Mouse (Mus musculus): ENCODE measurements around the gene Necap2. TPM values are rescaled to one million over a fixed set of nuclear protein-coding genes. Genes with fewer than 3 reads are reported as not detected.

Necap2 gene
- polyA plus RNA-seq, 1 experiment from 2014 or later = 110 TPM

GRCm38 (mm10) chr4:141078510-141079137, 467 bp upstream of the Necap2 start:
- Histone ChIP-seq H3K27me3 (replicated peaks; ENCODE audit: insufficient read depth, low read length) (no peaks in the 10 kb centered on the region), H3K9me3 (ENCODE audit: low read length) (no peaks in the 10 kb centered on the region), H3K4me1 (ENCODE audit: insufficient read depth, low read depth, low read length) (peaks cover 8% of the 10 kb centered on the region; the same call in 1 of the 2 replicates), H3K4me3 (ENCODE audit: low read depth, low read length) (no peak overlapping the region), H3K9ac (replicated peaks; ENCODE audit: low read depth) (no peak overlapping the region), H3K36me3 (ENCODE audit: insufficient read depth, low read length) (no peaks in the 10 kb centered on the region), H3K4me2 (replicated peaks; ENCODE audit: low read depth, low read length) (no peak overlapping the region), H3K27ac (ENCODE audit: low read length) (no peak overlapping the region)
- WGBS = 69% methylated on average over 18 of the region's 18 CpGs
- no peak for DNase-seq (ENCODE audit: low spot score)
- TF ChIP-seq EP300 (IDR thresholded peaks at IDR 0.05) (no peak; the same call in 1 of the 2 replicates), CTCF (IDR thresholded peaks at IDR 0.05) (no peak)
- no peak for ATAC-seq

DNA sequence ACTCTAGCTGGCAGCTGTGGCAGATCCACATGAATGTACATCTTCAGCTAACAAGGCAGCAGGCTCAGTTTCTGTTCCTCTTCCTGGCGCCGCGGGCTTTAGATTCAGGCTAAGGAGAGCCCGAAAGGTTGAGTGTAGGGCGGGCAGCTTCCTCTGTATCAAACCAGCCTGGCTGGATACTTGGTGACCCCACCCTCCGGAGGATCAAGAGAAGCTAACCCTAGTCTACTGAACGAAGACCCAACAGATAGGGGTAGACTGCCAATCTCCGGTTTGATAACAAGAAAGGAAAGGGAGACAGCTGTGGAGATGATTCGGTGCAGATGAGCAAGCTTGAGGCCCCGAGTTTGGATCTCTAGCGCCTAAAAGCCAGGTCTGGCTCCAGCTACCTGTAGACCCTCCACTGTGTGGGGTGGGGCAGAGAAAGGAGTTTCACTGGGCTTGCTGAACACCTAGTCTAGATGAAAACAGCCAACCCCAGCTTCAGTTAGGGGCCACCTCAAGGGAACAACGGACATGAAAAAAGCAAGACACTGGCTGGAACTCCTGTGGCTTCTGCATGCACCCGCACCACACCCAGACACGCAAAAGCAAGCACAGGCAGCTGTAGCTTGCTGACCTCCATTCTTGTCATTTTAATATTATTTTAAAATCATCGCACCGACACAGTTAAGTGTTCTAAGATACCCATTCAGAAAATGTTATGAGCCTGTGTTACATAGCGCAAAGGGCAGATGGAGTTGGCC, 1.2 kb downstream of the Necap2 start:
- H3K4me1 ChIP-seq (ENCODE audit: insufficient read depth, low read depth, low read length) = peaks cover 8% of the 10 kb centered on the region; the same call in 1 of the 2 replicates
- peak overlapping the region; percentile 94 for H3K4me2 ChIP-seq (replicated peaks; ENCODE audit: low read depth, low read length)
- 0 out of 2 replicates have a peak overlapping the region, but pooled peaks have one; percentile 20 for H3K27ac ChIP-seq (ENCODE audit: low read length)
- no peaks in the 10 kb centered on the region for H3K27me3 ChIP-seq (replicated peaks; ENCODE audit: insufficient read depth, low read length)
- WGBS = 70% methylated on average over 17 of the region's 17 CpGs
- TF ChIP-seq EP300 (IDR thresholded peaks at IDR 0.05) (no peak), CTCF (IDR thresholded peaks at IDR 0.05) (no peak)
- peak overlapping the region; percentile 89 for H3K4me3 ChIP-seq (ENCODE audit: low read depth, low read length)
- no peak for ATAC-seq
- no peaks in the 10 kb centered on the region for H3K9me3 ChIP-seq (ENCODE audit: low read length)
- H3K36me3 ChIP-seq (ENCODE audit: insufficient read depth, low read length) = 0 out of 2 replicates have a peak, but pooled peaks cover 5% of the 10 kb centered on the region
- H3K9ac ChIP-seq (replicated peaks; ENCODE audit: low read depth) = 0 out of 2 replicates have a peak overlapping the region, but pooled peaks have one; percentile 12
- DNase-seq (ENCODE audit: low spot score) = no peak

GRCm38 (mm10) chr4:141074109-141074508, 4.0 kb downstream of the Necap2 start:
- peaks cover 17% of the 10 kb centered on the region; the same call in 1 of the 2 replicates for H3K36me3 ChIP-seq (ENCODE audit: insufficient read depth, low read length)
- H3K4me2 ChIP-seq (replicated peaks; ENCODE audit: low read depth, low read length) = no peak overlapping the region
- no peaks in the 10 kb centered on the region for H3K27me3 ChIP-seq (replicated peaks; ENCODE audit: insufficient read depth, low read length)
- DNase-seq (ENCODE audit: low spot score) (no peak), ATAC-seq (no peak)
- no peak overlapping the region for H3K4me3 ChIP-seq (ENCODE audit: low read depth, low read length)
- H3K4me1 ChIP-seq (ENCODE audit: insufficient read depth, low read depth, low read length) = peaks cover 8% of the 10 kb centered on the region; the same call in 1 of the 2 replicates
- 82% methylated on average over 4 of the region's 4 CpGs for WGBS
- H3K9ac ChIP-seq (replicated peaks; ENCODE audit: low read depth) = no peak overlapping the region
- H3K9me3 ChIP-seq (ENCODE audit: low read length) = no peaks in the 10 kb centered on the region
- no peak for TF ChIP-seq CTCF (IDR thresholded peaks at IDR 0.05)
- peak overlapping the region; percentile 14; the same call in 1 of the 2 replicates for H3K27ac ChIP-seq (ENCODE audit: low read length)

DNA sequence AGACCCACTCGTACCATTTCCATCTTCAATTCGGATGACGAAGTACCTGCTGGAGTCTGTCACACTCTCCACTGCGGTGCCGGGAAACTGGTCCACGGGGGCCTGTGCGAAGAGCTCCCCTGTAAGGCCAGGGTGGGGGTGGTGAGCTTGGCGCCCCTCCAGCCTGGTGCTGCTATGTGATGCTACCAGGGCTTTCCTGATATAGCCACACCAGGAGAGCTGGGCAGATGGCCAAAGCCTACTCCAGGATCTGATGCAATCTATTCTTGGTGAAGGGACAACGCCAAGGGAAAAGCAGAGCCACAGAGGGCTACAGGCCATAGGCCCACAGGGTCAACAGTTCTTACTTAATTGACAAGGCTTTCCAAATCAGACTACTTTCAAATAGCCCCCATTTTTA, 4.5 kb downstream of the Necap2 start:
- H3K9ac ChIP-seq (replicated peaks; ENCODE audit: low read depth) = no peak overlapping the region
- no peaks in the 10 kb centered on the region for H3K27me3 ChIP-seq (replicated peaks; ENCODE audit: insufficient read depth, low read length)
- H3K4me3 ChIP-seq (ENCODE audit: low read depth, low read length) = no peak overlapping the region
- WGBS = 44% methylated on average over 9 of the region's 9 CpGs
- TF ChIP-seq CTCF (IDR thresholded peaks at IDR 0.05) (no peak), EP300 (IDR thresholded peaks at IDR 0.05) (no peak)
- DNase-seq (ENCODE audit: low spot score) (peak; percentile 61), ATAC-seq (no peak)
- H3K36me3 ChIP-seq (ENCODE audit: insufficient read depth, low read length) = peaks cover 22% of the 10 kb centered on the region; the same call in 1 of the 2 replicates
- H3K27ac ChIP-seq (ENCODE audit: low read length) = peak overlapping the region; percentile 14; the same call in 1 of the 2 replicates
- H3K4me2 ChIP-seq (replicated peaks; ENCODE audit: low read depth, low read length) = no peak overlapping the region
- peaks cover 8% of the 10 kb centered on the region; the same call in 1 of the 2 replicates for H3K4me1 ChIP-seq (ENCODE audit: insufficient read depth, low read depth, low read length)
- H3K9me3 ChIP-seq (ENCODE audit: low read length) = no peaks in the 10 kb centered on the region

- no peak overlapping the region for H3K4me2 ChIP-seq (replicated peaks; ENCODE audit: low read depth, low read length)
- H3K9ac ChIP-seq (replicated peaks; ENCODE audit: low read depth) = no peak overlapping the region
- H3K9me3 ChIP-seq (ENCODE audit: low read length) = no peaks in the 10 kb centered on the region
- no peaks in the 10 kb centered on the region for H3K27me3 ChIP-seq (replicated peaks; ENCODE audit: insufficient read depth, low read length)
- no peak overlapping the region for H3K4me3 ChIP-seq (ENCODE audit: low read depth, low read length)
- H3K4me1 ChIP-seq (ENCODE audit: insufficient read depth, low read depth, low read length) = peaks cover 8% of the 10 kb centered on the region; the same call in 1 of the 2 replicates
- no peak for DNase-seq (ENCODE audit: low spot score)
- TF ChIP-seq CTCF (IDR thresholded peaks at IDR 0.05) = no peak
- H3K36me3 ChIP-seq (ENCODE audit: insufficient read depth, low read length) = peaks cover 32% of the 10 kb centered on the region; the same call in 1 of the 2 replicates
- H3K27ac ChIP-seq (ENCODE audit: low read length) = no peak overlapping the region
- 82% methylated on average over 11 of the region's 11 CpGs for WGBS
- no peak for ATAC-seq
Measured at GRCm38 (mm10) chr4:141072502-141072901, 5.7 kb downstream of the Necap2 start.

GRCm38 (mm10) chr4:141069731-141070130, 8.4 kb downstream of the Necap2 start:
- peak; percentile 88 for DNase-seq (ENCODE audit: low spot score)
- H3K9ac ChIP-seq (replicated peaks; ENCODE audit: low read depth) = no peak overlapping the region
- no peaks in the 10 kb centered on the region for H3K4me1 ChIP-seq (ENCODE audit: insufficient read depth, low read depth, low read length)
- ATAC-seq = peak; percentile 62
- H3K27me3 ChIP-seq (replicated peaks; ENCODE audit: insufficient read depth, low read length) = no peaks in the 10 kb centered on the region
- no peak overlapping the region for H3K4me3 ChIP-seq (ENCODE audit: low read depth, low read length)
- no peak overlapping the region for H3K27ac ChIP-seq (ENCODE audit: low read length)
- 47% methylated on average over 4 of the region's 4 CpGs for WGBS
- H3K9me3 ChIP-seq (ENCODE audit: low read length) = no peaks in the 10 kb centered on the region
- H3K4me2 ChIP-seq (replicated peaks; ENCODE audit: low read depth, low read length) = no peak overlapping the region
- peaks cover 36% of the 10 kb centered on the region; the same call in 1 of the 2 replicates for H3K36me3 ChIP-seq (ENCODE audit: insufficient read depth, low read length)
- no peak for TF ChIP-seq EP300 (IDR thresholded peaks at IDR 0.05)
- TF ChIP-seq CTCF (IDR thresholded peaks at IDR 0.05) = peak; percentile 96
